Mouse (Mus musculus) forebrain, embryonic 11.5 days (tissue): ENCODE results near the gene Zfp870. TPM values are rescaled to one million over a fixed set of nuclear protein-coding genes. Genes with fewer than 3 reads are reported as not detected.
"Not testable (repeated sequence)": the region's sequence is repeated elsewhere in the genome, so short reads cannot be mapped to it uniquely, and the experiment has no call there.

Experiments used
- ATAC-seq: fragments of 200-750 bp; cut with Nextera tagmentation; replicated peaks from 2 replicates; pipeline ENCODE4 v1.8.0; 2017; ENCODE audit warnings: moderate TSS enrichment; ENCODE audit not compliant: low FRiP score
- DNase-seq: peaks from one replicate; pipeline ENCODE4 v3.0.0-alpha.2; 2017; ENCODE audit warnings: low spot score
- H3K27ac ChIP-seq: fragments of 300-500 bp; sonication (generic); 2 replicates; pipeline ENCODE4 v1.5.1; 2014; ENCODE audit warnings: low read depth, low read length
- H3K27me3 ChIP-seq: fragments of 300-500 bp; sonication (generic); 2 replicates; pipeline ENCODE4 v1.6.1; 2014; ENCODE audit warnings: mild to moderate bottlenecking, low read length, mixed read lengths; ENCODE audit not compliant: control insufficient read depth, insufficient read depth
- H3K36me3 ChIP-seq: fragments of 300-500 bp; sonication (generic); 2 replicates; pipeline ENCODE4 v1.6.1; 2014; ENCODE audit warnings: mild to moderate bottlenecking, low read length, moderate library complexity, mixed read lengths; ENCODE audit not compliant: control insufficient read depth, insufficient read depth
- H3K4me1 ChIP-seq: fragments of 300-500 bp; sonication (generic); replicated peaks from 2 replicates; pipeline ENCODE4 v1.6.1; 2014; ENCODE audit warnings: low read length, mixed read lengths; ENCODE audit not compliant: control insufficient read depth, insufficient read depth
- H3K4me2 ChIP-seq: fragments of 300-500 bp; sonication (generic); 2 replicates; pipeline ENCODE4 v1.6.1; 2014; ENCODE audit warnings: low read depth, mild to moderate bottlenecking, low read length, moderate library complexity, mixed read lengths; ENCODE audit not compliant: severe bottlenecking
- H3K4me3 ChIP-seq: fragments of 300-500 bp; sonication (generic); 2 replicates; pipeline ENCODE4 v1.5.1; 2014; ENCODE audit warnings: low read depth, low read length
- H3K9ac ChIP-seq: fragments of 300-500 bp; sonication (generic); 2 replicates; pipeline ENCODE4 v1.6.1; 2014; ENCODE audit warnings: low read length
- H3K9me3 ChIP-seq: fragments of 300-500 bp; sonication (generic); 2 replicates; pipeline ENCODE4 v1.6.1; 2016; ENCODE audit warnings: low read length, mixed read lengths; ENCODE audit not compliant: control insufficient read depth
- WGBS: fragments of 180-500 bp; shearing (Covaris S2); extraction: QIAGEN DNeasy Blood & Tissue Kit; methylation state at CpG from one replicate; pipeline ENCODE4 v1.1.7; 2014; 5-methylcytosine and 5-hydroxymethylcytosine counted together
- polyA plus RNA-seq: library from polyadenylated mRNA; unstranded; fragments of >200 nt; fragmentation: Nextera tagmentation; extraction: Ambion mirVana; gene quantifications from 2 replicates; pipeline ENCODE4 v1.2.1, GENCODE M21; 2014

Gene Zfp870
- polyA plus RNA-seq, 1 experiment from 2014 or later = 9.0 TPM

DNA sequence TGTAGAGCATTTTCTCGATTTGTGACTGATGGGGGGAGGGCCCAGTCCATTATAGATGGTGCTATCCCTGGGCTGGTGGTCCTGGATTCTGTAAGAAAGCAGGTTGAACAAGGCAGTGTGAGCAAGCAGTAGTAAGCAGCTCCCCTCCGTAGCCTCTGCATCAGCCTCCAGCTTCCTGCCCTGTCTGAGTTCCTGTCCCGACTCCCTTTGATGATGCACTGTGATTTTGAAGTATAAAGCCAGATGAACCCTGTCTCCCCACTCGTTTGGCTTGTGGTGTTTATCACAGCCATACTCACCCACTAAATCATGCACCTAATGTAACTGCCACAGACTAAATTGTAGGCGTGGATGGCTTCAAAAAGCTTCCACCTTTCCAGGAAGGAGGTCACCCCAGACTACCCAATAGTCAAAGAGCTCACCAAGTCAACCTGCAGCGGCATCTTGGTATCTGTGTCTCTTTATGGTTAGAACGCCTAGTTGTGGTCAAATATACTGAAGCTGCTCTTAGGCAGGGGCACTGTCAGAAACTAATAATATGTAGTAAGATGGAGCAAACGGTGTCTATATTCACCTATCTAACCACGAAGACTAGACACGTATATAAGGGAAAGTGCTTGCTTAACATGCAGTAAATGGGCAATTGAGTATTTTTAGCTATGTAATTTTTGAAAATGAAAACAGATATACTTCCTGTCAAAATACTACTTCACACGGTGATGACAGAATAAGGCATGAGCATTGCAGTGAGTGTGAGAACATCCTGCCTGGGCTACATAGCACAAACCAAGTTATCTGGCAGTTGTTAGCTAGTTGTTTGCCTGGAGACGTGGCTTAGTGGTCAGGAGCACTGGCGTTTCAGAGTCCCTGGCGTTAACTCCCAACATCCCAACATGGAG is 10.9 kb downstream of the Zfp870 start:
- Histone ChIP-seq H3K4me1 (no peaks in the 10 kb centered on the region), H3K27me3 (no peaks in the 10 kb centered on the region), H3K4me3 (no peak overlapping the region), H3K4me2 (no peak overlapping the region), H3K27ac (no peak overlapping the region), H3K36me3 (no peaks in the 10 kb centered on the region; the same call in 1 of the 2 replicates), H3K9me3 (no peaks in the 10 kb centered on the region), H3K9ac (no peak overlapping the region)
- ATAC-seq = no peak
- DNase-seq = no peak
- WGBS = 91% methylated on average over 14 of the region's 14 CpGs

DNA sequence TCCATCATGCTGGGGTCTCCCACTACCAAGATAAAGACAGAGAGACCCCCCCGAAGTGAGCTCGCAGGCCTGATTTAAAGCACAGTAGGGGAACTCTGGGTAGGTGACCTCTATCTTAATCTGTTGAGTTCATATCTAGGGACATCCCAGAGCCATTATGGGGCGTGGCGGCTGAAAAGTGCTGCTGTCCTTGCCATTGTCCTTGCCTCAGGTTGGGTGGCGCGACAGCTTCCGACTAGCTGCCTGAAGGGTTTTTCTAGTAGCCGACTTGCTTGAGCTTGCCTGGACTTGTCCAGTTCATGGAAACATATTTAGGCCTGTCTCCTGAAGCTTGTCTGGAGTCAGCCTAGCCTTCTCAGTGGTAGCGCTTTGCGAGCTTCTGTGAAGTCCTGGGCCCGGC is 12.7 kb downstream of the Zfp870 start:
- ATAC-seq = no peak
- no peak overlapping the region for H3K4me3 ChIP-seq
- H3K4me2 ChIP-seq = no peak overlapping the region
- DNase-seq = no peak
- H3K4me1 ChIP-seq = no peaks in the 10 kb centered on the region
- H3K27ac ChIP-seq = no peak overlapping the region
- no peaks in the 10 kb centered on the region for H3K27me3 ChIP-seq
- H3K36me3 ChIP-seq = no peaks in the 10 kb centered on the region; the same call in 1 of the 2 replicates
- H3K9me3 ChIP-seq = no peaks in the 10 kb centered on the region
- 93% methylated on average over 11 of the region's 11 CpGs for WGBS
- no peak overlapping the region for H3K9ac ChIP-seq

DNA sequence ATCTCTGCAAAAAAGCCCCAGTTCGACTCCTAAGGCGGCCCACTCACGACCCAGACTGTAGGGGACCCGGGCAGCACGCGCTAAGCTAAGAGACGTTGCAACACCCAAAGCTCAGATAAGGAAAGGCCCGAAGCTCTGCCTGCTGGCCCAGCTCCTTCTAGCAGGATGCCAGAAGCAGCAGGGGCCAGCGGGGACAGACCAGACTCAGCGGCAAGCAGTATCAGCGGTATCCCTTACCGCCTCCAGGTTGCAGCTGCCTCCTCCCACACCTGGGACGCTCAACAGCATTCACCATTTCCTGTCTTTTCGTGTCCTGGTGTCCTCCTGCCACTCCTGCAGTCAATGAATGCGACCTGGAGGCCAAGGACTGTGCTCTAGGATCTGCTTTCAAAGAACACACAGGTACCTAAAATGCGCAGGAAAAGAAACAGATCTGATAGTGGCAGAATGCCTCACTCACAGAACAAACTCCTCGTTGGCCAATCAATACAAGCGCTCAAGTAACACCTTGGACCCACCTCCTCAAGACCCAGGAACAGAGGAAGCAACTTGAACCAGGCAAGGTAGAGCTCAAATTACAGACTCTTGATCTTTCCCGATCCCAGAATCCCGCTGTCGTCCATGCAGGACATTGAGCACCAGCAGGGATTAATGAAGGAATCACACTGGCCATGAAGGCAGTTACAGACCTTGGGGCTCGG is 13.8 kb downstream of the Zfp870 start:
- no peak for DNase-seq
- no peak overlapping the region for H3K4me3 ChIP-seq
- 17% methylated on average over 22 of the region's 22 CpGs for WGBS
- no peaks in the 10 kb centered on the region for H3K9me3 ChIP-seq
- no peak for ATAC-seq
- H3K27ac ChIP-seq = no peak overlapping the region
- no peak overlapping the region for H3K4me2 ChIP-seq
- H3K9ac ChIP-seq = no peak overlapping the region; the same call in 1 of the 2 replicates
- no peaks in the 10 kb centered on the region for H3K36me3 ChIP-seq
- H3K4me1 ChIP-seq = no peaks in the 10 kb centered on the region
- no peaks in the 10 kb centered on the region for H3K27me3 ChIP-seq

DNA sequence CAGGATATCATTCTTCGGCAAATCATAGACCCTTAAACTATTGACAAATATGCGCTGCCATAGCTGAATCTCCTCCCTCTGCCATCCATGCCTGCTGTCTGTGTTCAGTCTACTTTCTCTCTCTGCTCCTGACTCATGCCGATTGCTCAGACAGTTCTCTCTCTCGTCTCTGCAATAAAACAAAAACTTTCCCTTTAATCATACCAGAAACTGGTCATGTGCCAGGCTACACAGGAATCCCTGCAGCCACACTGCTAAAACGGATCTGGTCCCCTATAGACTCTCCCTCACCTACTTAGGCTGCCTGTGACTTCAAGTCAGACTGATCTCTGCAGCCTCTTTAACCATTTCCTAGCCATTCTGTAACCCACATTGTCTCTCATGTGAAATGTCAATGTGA is 18.7 kb downstream of the Zfp870 start:
- Histone ChIP-seq H3K4me3 (no peak overlapping the region), H3K9ac (no peak overlapping the region), H3K27me3 (no peaks in the 10 kb centered on the region), H3K36me3 (no peaks in the 10 kb centered on the region), H3K27ac (no peak overlapping the region), H3K4me1 (no peaks in the 10 kb centered on the region), H3K4me2 (no peak overlapping the region), H3K9me3 (no peaks in the 10 kb centered on the region)
- 72% methylated on average over 5 of the region's 5 CpGs for WGBS
- DNase-seq (no peak), ATAC-seq (no peak)

DNA sequence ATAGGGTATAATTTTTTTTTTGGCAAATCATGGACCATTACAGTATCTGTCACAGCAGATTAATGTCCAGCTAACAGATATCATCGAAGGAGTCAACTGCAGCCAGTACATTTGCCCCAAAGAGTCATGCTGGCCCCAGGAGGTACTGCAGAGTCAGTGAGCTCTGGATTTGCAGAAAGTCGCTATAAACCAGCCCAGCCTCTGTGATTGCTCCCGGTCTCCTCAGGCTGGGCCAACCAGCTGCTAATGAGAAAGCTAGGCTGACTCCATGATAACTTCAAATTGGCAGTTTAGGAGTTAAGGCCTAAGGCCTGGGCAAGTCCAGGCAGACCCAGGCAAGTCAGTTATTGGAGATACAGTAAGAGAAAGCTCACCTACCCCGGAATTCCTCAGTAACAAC is 19.4 kb downstream of the Zfp870 start:
- no peak overlapping the region for H3K4me2 ChIP-seq
- H3K4me1 ChIP-seq = no peaks in the 10 kb centered on the region
- H3K27ac ChIP-seq = no peak overlapping the region
- H3K27me3 ChIP-seq = no peaks in the 10 kb centered on the region
- H3K9ac ChIP-seq = no peak overlapping the region
- H3K4me3 ChIP-seq = no peak overlapping the region
- no peaks in the 10 kb centered on the region for H3K36me3 ChIP-seq
- DNase-seq (no peak), ATAC-seq (no peak)
- no peaks in the 10 kb centered on the region for H3K9me3 ChIP-seq
- 85% methylated on average over 4 of the region's 4 CpGs for WGBS

DNA sequence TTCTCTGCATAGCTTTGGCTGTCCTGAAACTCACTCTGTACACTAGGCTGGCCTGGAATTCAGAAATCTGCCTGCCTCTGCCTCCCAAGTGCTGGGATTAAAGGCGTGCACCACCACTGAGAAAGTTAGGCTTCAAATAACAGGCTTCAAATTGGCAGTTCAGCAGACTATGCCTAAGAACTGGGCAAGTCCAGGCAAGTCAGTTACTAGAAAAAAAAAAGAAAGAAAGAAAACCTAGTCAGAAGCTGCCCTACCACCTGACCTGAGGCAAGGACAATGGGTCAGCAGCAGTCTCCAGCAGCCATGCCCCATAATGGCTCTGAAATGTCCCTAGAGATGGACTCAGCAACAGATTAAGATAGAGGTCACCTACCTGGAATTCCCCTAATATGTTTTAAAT is 20.0 kb downstream of the Zfp870 start:
- DNase-seq (no peak), ATAC-seq (no peak)
- WGBS = 93% methylated on average over 1 of the region's 1 CpGs
- H3K27me3 ChIP-seq = no peaks in the 10 kb centered on the region
- no peaks in the 10 kb centered on the region for H3K36me3 ChIP-seq
- no peaks in the 10 kb centered on the region for H3K4me1 ChIP-seq
- H3K9ac ChIP-seq = no peak overlapping the region
- H3K27ac ChIP-seq = no peak overlapping the region
- H3K4me2 ChIP-seq = no peak overlapping the region
- no peaks in the 10 kb centered on the region for H3K9me3 ChIP-seq
- H3K4me3 ChIP-seq = no peak overlapping the region

DNA sequence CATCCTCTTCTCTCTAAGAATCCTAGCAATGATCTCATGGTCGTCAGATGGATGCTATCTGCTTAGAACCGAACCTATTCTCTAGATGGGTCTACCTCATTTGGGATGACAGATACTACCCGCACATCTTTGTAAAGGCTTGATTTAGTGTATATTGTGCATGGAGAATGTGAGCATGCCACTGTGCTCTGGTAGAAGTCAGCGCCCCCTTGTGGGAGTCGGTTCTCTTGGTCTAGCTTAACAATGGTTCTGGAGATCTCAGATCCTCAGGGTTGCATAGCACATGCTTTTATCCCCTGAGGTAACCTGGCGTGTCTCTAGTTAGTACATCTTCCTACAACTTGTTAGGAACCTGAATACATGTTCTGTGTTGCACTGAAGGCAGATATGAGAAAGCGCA is 24.2 kb downstream of the Zfp870 start:
- not testable (repeated sequence) for H3K9me3 ChIP-seq, H3K4me2 ChIP-seq, DNase-seq, H3K4me1 ChIP-seq, H3K27ac ChIP-seq, ATAC-seq, H3K36me3 ChIP-seq, H3K27me3 ChIP-seq, H3K9ac ChIP-seq, H3K4me3 ChIP-seq
- 63% methylated on average over 3 of the region's 7 CpGs for WGBS

DNA sequence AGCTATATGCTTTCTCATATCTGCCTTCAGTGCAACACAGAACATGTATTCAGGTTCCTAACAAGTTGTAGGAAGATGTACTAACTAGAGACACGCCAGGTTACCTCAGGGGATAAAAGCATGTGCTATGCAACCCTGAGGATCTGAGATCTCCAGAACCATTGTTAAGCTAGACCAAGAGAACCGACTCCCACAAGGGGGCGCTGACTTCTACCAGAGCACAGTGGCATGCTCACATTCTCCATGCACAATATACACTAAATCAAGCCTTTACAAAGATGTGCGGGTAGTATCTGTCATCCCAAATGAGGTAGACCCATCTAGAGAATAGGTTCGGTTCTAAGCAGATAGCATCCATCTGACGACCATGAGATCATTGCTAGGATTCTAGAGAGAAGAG is 34.7 kb downstream of the Zfp870 start:
- H3K9ac ChIP-seq, H3K9me3 ChIP-seq, H3K4me3 ChIP-seq, DNase-seq, H3K27me3 ChIP-seq, H3K36me3 ChIP-seq, H3K4me1 ChIP-seq, H3K4me2 ChIP-seq, H3K27ac ChIP-seq, ATAC-seq: not testable (repeated sequence)
- WGBS = 66% methylated on average over 3 of the region's 6 CpGs
